Mouse (Mus musculus): ENCODE data around the gene Tmem150c. TPM values are rescaled to one million over a fixed set of nuclear protein-coding genes. Genes with fewer than 3 reads are reported as not detected.

Gene Tmem150c
- total RNA-seq, 1 experiment: 0.22 TPM

DNA sequence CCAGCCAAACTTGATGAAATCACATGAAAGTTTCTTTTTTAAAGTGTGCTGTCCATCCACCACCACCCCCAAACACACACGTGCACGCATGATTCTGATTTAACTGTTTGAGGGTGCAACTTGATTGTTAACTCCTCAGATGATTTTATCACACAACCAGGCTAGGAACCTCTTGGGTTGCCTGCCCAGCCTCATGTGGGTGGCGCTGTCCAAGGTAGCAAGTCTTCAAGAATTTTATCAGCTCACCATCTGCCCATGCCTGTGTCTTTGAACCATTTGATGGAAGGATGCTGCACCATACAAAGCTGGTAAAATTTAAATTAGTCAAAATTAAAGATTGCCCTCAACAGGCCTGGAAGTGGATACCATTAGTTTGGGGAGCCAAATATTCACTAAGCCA lies 9.6 kb downstream of the Tmem150c start:
- in situ Hi-C loops (cut with MboI; ENCODE audit: low sequenced_read_pairs in 2 of 2, unreplicated experiment in 2 of 2): loop anchor here in 1 of 2 experiments (25.0 kb wide), 1 partner anchor 88 kb away; no protein-coding TSS in a partner anchor
- Histone ChIP-seq H3K36me3 (ENCODE audit: control insufficient read depth, insufficient read depth, low read length, poor library complexity, severe bottlenecking) (no peaks in the 10 kb centered on the region), H3K27ac (ENCODE audit: insufficient read depth, low read depth, low read length, poor library complexity, severe bottlenecking) (no peak overlapping the region), H3K4me1 (ENCODE audit: control insufficient read depth in 2 of 2, insufficient read depth in 2 of 2, low read length in 2 of 2, poor library complexity in 1 of 2) (no peaks in the 10 kb centered on the region), H3K9ac (ENCODE audit: insufficient read depth, low read depth, low read length, poor library complexity, severe bottlenecking) (no peak overlapping the region), H3K4me3 (ENCODE audit: insufficient read depth in 1 of 2, low read depth in 1 of 2, low read length in 2 of 2, poor library complexity in 1 of 2, severe bottlenecking in 1 of 2) (no peak overlapping the region), H3K9me3 (ENCODE audit: control insufficient read depth, insufficient read depth, low read depth, low read length) (no peaks in the 10 kb centered on the region)
- DNase-seq (ENCODE audit: low read depth, low spot score): peak; percentile 49
- TF ChIP-seq ZC3H11A (IDR thresholded peaks at IDR 0.05; ENCODE audit: borderline replicate concordance, low read depth, low read length) (no peak), CHD2 (IDR thresholded peaks at IDR 0.05; ENCODE audit: low read depth, low read length) (no peak), MAFK (IDR thresholded peaks at IDR 0.05; ENCODE audit: insufficient read depth, low read depth, low read length) (no peak), HCFC1 (IDR thresholded peaks at IDR 0.05; ENCODE audit: borderline replicate concordance, insufficient read depth, low read length) (no peak), ZNF384 (IDR thresholded peaks at IDR 0.05; ENCODE audit: low read depth, low read length) (no peak)

DNA sequence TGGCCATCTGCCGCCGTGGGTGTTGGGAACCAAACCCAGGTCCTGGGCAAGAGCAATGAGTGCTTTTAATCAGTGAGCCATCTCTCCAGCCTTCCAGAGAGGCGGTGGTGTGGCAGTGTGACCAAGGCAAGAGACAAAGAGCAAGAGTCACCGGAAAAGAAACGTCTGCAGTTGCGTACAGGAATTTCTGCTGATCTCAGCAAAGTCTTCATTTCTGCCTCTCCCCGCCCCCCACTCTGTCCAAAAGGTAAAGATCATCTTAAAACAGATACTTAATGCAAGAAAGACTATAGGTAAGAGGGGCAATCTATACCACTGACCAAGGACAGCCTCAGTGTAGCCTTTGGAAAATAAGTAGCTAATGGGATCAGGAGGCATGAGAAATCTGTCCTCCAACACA lies 14.8 kb downstream of the Tmem150c start:
- no peaks in the 10 kb centered on the region for H3K36me3 ChIP-seq (ENCODE audit: control insufficient read depth, insufficient read depth, low read length, poor library complexity, severe bottlenecking)
- no peaks in the 10 kb centered on the region for H3K9me3 ChIP-seq (ENCODE audit: control insufficient read depth, insufficient read depth, low read depth, low read length)
- no peak overlapping the region for H3K9ac ChIP-seq (ENCODE audit: insufficient read depth, low read depth, low read length, poor library complexity, severe bottlenecking)
- no peak overlapping the region for H3K4me3 ChIP-seq (ENCODE audit: insufficient read depth in 1 of 2, low read depth in 1 of 2, low read length in 2 of 2, poor library complexity in 1 of 2, severe bottlenecking in 1 of 2)
- no peak overlapping the region for H3K27ac ChIP-seq (ENCODE audit: insufficient read depth, low read depth, low read length, poor library complexity, severe bottlenecking)
- in situ Hi-C loops (cut with MboI; ENCODE audit: low sequenced_read_pairs in 2 of 2, unreplicated experiment in 2 of 2): no loop called here
- DNase-seq (ENCODE audit: low read depth, low spot score): no peak
- TF ChIP-seq MAFK (IDR thresholded peaks at IDR 0.05; ENCODE audit: insufficient read depth, low read depth, low read length) (peak; percentile 70), ZC3H11A (IDR thresholded peaks at IDR 0.05; ENCODE audit: borderline replicate concordance, low read depth, low read length) (no peak)
- no peaks in the 10 kb centered on the region for H3K4me1 ChIP-seq (ENCODE audit: control insufficient read depth in 2 of 2, insufficient read depth in 2 of 2, low read length in 2 of 2, poor library complexity in 1 of 2)

DNA sequence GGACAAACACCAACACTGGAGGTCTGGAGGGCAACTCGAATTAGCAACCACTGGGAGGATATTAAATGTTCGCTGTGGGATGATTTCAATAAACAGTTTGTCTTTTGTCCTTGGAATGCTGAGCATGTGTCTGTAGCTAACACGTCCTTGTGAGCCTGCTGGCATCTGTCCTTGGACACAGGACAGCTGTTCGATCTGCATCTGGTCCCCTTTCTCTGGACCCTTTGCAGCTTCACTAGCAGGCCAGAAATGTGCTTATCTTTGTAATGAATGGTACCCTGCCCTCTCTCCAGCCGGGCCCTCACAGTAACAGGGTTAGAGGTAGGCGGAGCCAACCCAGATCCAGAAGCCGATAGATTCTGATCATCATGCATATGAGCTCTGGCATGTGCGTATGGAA lies 32.3 kb downstream of the Tmem150c start:
- TF ChIP-seq MAFK (IDR thresholded peaks at IDR 0.05; ENCODE audit: insufficient read depth, low read depth, low read length): no peak
- TF ChIP-seq ZC3H11A (IDR thresholded peaks at IDR 0.05; ENCODE audit: borderline replicate concordance, low read depth, low read length): no peak
- TF ChIP-seq ZNF384 (IDR thresholded peaks at IDR 0.05; ENCODE audit: low read depth, low read length): no peak
- TF ChIP-seq CHD2 (IDR thresholded peaks at IDR 0.05; ENCODE audit: low read depth, low read length): no peak
- TF ChIP-seq HCFC1 (IDR thresholded peaks at IDR 0.05; ENCODE audit: borderline replicate concordance, insufficient read depth, low read length): no peak
- H3K9me3 ChIP-seq (ENCODE audit: control insufficient read depth, insufficient read depth, low read depth, low read length): no peaks in the 10 kb centered on the region
- H3K4me1 ChIP-seq (ENCODE audit: control insufficient read depth in 2 of 2, insufficient read depth in 2 of 2, low read length in 2 of 2, poor library complexity in 1 of 2): peaks cover 0 to 4% of the 10 kb centered on the region in 2 experiments; a peak in 1 of 4 replicates
- no peak overlapping the region for H3K27ac ChIP-seq (ENCODE audit: insufficient read depth, low read depth, low read length, poor library complexity, severe bottlenecking)
- H3K4me3 ChIP-seq (ENCODE audit: insufficient read depth in 1 of 2, low read depth in 1 of 2, low read length in 2 of 2, poor library complexity in 1 of 2, severe bottlenecking in 1 of 2): no peak overlapping the region
- no peak for DNase-seq (ENCODE audit: low read depth, low spot score)
- in situ Hi-C loops (cut with MboI; ENCODE audit: low sequenced_read_pairs in 2 of 2, unreplicated experiment in 2 of 2): no loop called here
- no peaks in the 10 kb centered on the region for H3K36me3 ChIP-seq (ENCODE audit: control insufficient read depth, insufficient read depth, low read length, poor library complexity, severe bottlenecking)
- no peak overlapping the region for H3K9ac ChIP-seq (ENCODE audit: insufficient read depth, low read depth, low read length, poor library complexity, severe bottlenecking)

- Histone ChIP-seq H3K27ac (ENCODE audit: insufficient read depth, low read depth, low read length, poor library complexity, severe bottlenecking) (no peak overlapping the region), H3K9me3 (ENCODE audit: control insufficient read depth, insufficient read depth, low read depth, low read length) (no peaks in the 10 kb centered on the region), H3K4me1 (ENCODE audit: control insufficient read depth in 2 of 2, insufficient read depth in 2 of 2, low read length in 2 of 2, poor library complexity in 1 of 2) (peaks cover 0 to 5% of the 10 kb centered on the region in 2 experiments; a peak in 1 of 4 replicates), H3K9ac (ENCODE audit: insufficient read depth, low read depth, low read length, poor library complexity, severe bottlenecking) (no peak overlapping the region), H3K36me3 (ENCODE audit: control insufficient read depth, insufficient read depth, low read length, poor library complexity, severe bottlenecking) (no peaks in the 10 kb centered on the region), H3K4me3 (ENCODE audit: insufficient read depth in 1 of 2, low read depth in 1 of 2, low read length in 2 of 2, poor library complexity in 1 of 2, severe bottlenecking in 1 of 2) (no peak overlapping the region)
- no peak for DNase-seq (ENCODE audit: low read depth, low spot score)
- in situ Hi-C loops (cut with MboI; ENCODE audit: low sequenced_read_pairs in 2 of 2, unreplicated experiment in 2 of 2): no loop called here
- no peak for TF ChIP-seq HCFC1 (IDR thresholded peaks at IDR 0.05; ENCODE audit: borderline replicate concordance, insufficient read depth, low read length)
- no peak for TF ChIP-seq ZC3H11A (IDR thresholded peaks at IDR 0.05; ENCODE audit: borderline replicate concordance, low read depth, low read length)
- no peak for TF ChIP-seq CHD2 (IDR thresholded peaks at IDR 0.05; ENCODE audit: low read depth, low read length)
- TF ChIP-seq ZNF384 (IDR thresholded peaks at IDR 0.05; ENCODE audit: low read depth, low read length): no peak
- no peak for TF ChIP-seq MAFK (IDR thresholded peaks at IDR 0.05; ENCODE audit: insufficient read depth, low read depth, low read length)
Measured at GRCm38 (mm10) chr5:100125409-100126123, 34.0 kb downstream of the Tmem150c start.
